Mouse (Mus musculus): ENCODE measurements around the gene Tmem144.

GRCm38 (mm10) chr3:79823176-79823575, 29.4 kb downstream of the Tmem144 start:
- TF ChIP-seq CTCF (IDR thresholded peaks at IDR 0.05; ENCODE audit: low read depth) (no peak), EP300 (IDR thresholded peaks at IDR 0.05; ENCODE audit: low read depth) (no peak)
